Mouse (Mus musculus) testis, adult 2 months (tissue): Measurements from ENCODE around the gene Pnpla7. TPM values are rescaled to one million over a fixed set of nuclear protein-coding genes. Genes with fewer than 3 reads are reported as not detected.

Experiments used
- H3K27ac ChIP-seq: fragments of 200-500 bp; 2 replicates; pipeline ENCODE4 v1.5.1; 2012; ENCODE audit warnings: low read depth, low read length; ENCODE audit not compliant: control insufficient read depth, insufficient read depth
- H3K27me3 ChIP-seq: fragments of 200-500 bp; 2 replicates; pipeline ENCODE4 v1.6.1; 2012; ENCODE audit warnings: mild to moderate bottlenecking, low read length, moderate library complexity; ENCODE audit not compliant: control insufficient read depth, insufficient read depth
- H3K36me3 ChIP-seq: fragments of 200-500 bp; 2 replicates; pipeline ENCODE4 v1.6.1; 2012; ENCODE audit warnings: mild to moderate bottlenecking, low read length; ENCODE audit not compliant: control insufficient read depth, insufficient read depth
- H3K4me1 ChIP-seq: fragments of 200-500 bp; 2 replicates; pipeline ENCODE4 v1.6.1; 2012; ENCODE audit warnings: low read length; ENCODE audit not compliant: control insufficient read depth, insufficient read depth
- H3K4me3 ChIP-seq: fragments of 200-500 bp; 2 replicates; pipeline ENCODE4 v1.5.1; 2012; ENCODE audit warnings: low read depth, mild to moderate bottlenecking, low read length, moderate library complexity, mixed read lengths; ENCODE audit not compliant: control insufficient read depth
- CTCF ChIP-seq: fragments of 200-500 bp; IDR thresholded peaks from 2 replicates; pipeline ENCODE4 v1.5.1; 2012; ENCODE audit warnings: low read depth, mild to moderate bottlenecking, inconsistent platforms, low read length, moderate library complexity; ENCODE audit not compliant: control insufficient read depth, insufficient read depth, insufficient replicate concordance
- POLR2A ChIP-seq: fragments of 200-500 bp; IDR thresholded peaks from 2 replicates; pipeline ENCODE4 v1.6.1; 2012; ENCODE audit warnings: low read depth, mild to moderate bottlenecking, inconsistent platforms, low read length, moderate library complexity; ENCODE audit not compliant: control insufficient read depth
- polyA plus RNA-seq: library from polyadenylated mRNA; depleted of rRNA; stranded (reverse); fragments of >200 nt; gene quantifications from 2 replicates; pipeline ENCODE4 v1.2.3, GENCODE M21; 2012; rRNA removed

The Pnpla7 gene
- polyA plus RNA-seq, 1 experiment: 58.7 TPM

DNA sequence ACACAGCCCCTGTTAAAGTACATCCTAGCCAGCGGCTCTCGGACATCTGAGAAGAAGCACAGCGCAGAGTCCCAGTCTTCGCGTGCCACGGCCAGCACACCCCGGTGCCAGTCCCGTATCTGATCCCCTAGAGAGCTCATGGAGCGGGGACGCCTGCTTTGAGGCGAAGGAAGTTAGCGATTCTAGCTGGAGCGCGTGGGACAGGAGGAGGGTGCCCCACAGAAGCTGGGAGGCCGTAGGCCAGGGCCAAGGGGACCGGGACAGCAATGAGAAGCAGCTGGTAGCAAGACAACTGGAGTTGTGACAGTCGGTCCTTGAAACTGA, 118.9 kb downstream of the Pnpla7 start:
- Histone ChIP-seq H3K27me3 (no peaks in the 10 kb centered on the region), H3K4me3 (peak overlapping the region; percentile 0), H3K36me3 (no peaks in the 10 kb centered on the region), H3K27ac (no peak overlapping the region), H3K4me1 (peaks cover 6% of the 10 kb centered on the region)
- no peak for TF ChIP-seq POLR2A
- no peak for TF ChIP-seq CTCF

GRCm38 (mm10) chr2:25095109-25095850, 119.4 kb downstream of the Pnpla7 start, which contains the start of gene Noxa1:
Gene Noxa1 (minus strand): TSS chr2:25095149.
- no peak for TF ChIP-seq POLR2A
- TF ChIP-seq CTCF: peak; percentile 41; the same call in 1 of the 2 replicates
- no peaks in the 10 kb centered on the region for H3K27me3 ChIP-seq

DNA sequence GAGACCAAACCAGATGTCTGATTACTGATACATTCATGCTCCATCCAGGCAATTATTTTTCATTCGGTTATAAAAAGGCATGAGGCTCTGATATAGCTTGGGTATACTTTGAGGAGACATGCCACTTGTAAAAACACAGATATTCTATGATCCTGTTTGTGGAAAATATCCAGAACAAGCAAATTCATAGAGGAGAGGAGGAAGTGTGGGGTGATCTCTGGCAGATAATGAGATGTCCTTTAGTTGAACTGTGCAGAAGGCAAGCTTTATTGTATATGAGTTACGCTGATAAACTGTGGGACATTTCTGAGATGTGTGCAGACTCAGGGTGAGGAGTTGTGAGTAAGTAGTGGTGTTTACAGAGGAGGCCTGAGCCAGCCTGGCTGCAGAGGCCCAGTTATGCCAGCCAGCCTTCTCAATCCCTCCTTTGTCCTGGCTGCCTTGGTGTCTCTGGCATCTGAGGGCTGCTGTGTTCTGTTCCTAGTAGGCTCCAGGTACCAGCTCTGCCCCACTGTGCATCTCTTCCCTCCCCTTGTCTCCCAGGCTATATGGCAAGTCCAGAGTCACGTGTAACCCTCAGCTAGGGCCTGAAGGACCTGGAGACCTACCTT, 122.3 kb downstream of the Pnpla7 start:
- H3K4me3 ChIP-seq: no peak overlapping the region
- H3K27ac ChIP-seq: no peak overlapping the region
- TF ChIP-seq POLR2A: no peak
- peaks cover 6% of the 10 kb centered on the region for H3K4me1 ChIP-seq
- H3K27me3 ChIP-seq: no peaks in the 10 kb centered on the region
- no peaks in the 10 kb centered on the region for H3K36me3 ChIP-seq

More at GRCm38 (mm10) chr2:25095109-25095850, 119.4 kb downstream of the Pnpla7 start, which contains the start of gene Noxa1:
- Histone ChIP-seq H3K4me1 (peaks cover 6% of the 10 kb centered on the region), H3K4me3 (peak within 1 kb of the TSS; percentile 30), H3K36me3 (no peaks in the 10 kb centered on the region), H3K27ac (no peak within 1 kb of the TSS)

GRCm38 (mm10) chr2:25098956-25099355, 123.1 kb downstream of the Pnpla7 start:
- H3K4me1 ChIP-seq: peaks cover 6% of the 10 kb centered on the region
- H3K4me3 ChIP-seq: no peak overlapping the region
- H3K27me3 ChIP-seq: no peaks in the 10 kb centered on the region
- no peaks in the 10 kb centered on the region for H3K36me3 ChIP-seq
- TF ChIP-seq CTCF (peak; percentile 43; the same call in 1 of the 2 replicates), POLR2A (no peak)
- no peak overlapping the region for H3K27ac ChIP-seq

DNA sequence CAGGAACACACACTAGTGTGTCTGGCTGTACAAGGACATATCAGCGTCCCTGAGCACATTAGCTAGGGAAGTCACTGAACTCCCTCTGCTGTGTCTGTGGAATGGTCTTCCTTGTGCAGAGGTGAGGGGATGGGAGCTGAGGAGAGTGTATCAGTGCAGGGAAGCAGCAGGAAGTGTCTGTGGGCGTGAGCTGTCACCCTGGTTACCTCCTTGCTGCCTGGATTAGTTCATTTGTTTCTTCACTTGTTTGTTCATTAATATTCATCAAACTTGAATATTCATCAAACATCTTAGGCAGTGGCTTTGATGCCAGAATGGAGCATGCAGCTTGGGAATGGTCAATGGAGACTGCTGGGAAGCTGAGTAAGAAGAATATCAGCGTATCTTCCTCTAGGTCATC, 123.9 kb downstream of the Pnpla7 start:
- no peak overlapping the region for H3K4me3 ChIP-seq
- no peak overlapping the region for H3K27ac ChIP-seq
- no peaks in the 10 kb centered on the region for H3K27me3 ChIP-seq
- peaks cover 5% of the 10 kb centered on the region for H3K4me1 ChIP-seq
- H3K36me3 ChIP-seq: no peaks in the 10 kb centered on the region
- no peak for TF ChIP-seq POLR2A
- TF ChIP-seq CTCF: no peak

Other genes starting within 250 kb of the Pnpla7 start
- 3.6 and 3.8 TPM in 2 replicates for gene Cacna1b, start 212.9 kb upstream of the Pnpla7 start, polyA plus RNA-seq
- gene Ehmt1, start 56.4 kb upstream of the Pnpla7 start, polyA plus RNA-seq: 11.0 and 13.2 TPM in 2 replicates
- 13.8 TPM in 2 replicates for gene Arrdc1, start 40.8 kb upstream of the Pnpla7 start, polyA plus RNA-seq
- 35.8 and 37.9 TPM in 2 replicates for gene Zmynd19, start 26.2 kb upstream of the Pnpla7 start, polyA plus RNA-seq
- gene Dph7, start 13.6 kb upstream of the Pnpla7 start, polyA plus RNA-seq: 10.6 and 11.7 TPM in 2 replicates
- gene Mrpl41, start 935 bp upstream of the Pnpla7 start, polyA plus RNA-seq: 41.0 and 45.1 TPM in 2 replicates
- gene Nsmf, start 78.3 kb downstream of the Pnpla7 start, polyA plus RNA-seq: 69.1 and 78.2 TPM in 2 replicates
- gene Entpd8, start 104.3 kb downstream of the Pnpla7 start, polyA plus RNA-seq: 0.48 TPM in 2 replicates
- 0.14 and 0.25 TPM in 2 replicates for gene Noxa1, start 119.1 kb downstream of the Pnpla7 start, polyA plus RNA-seq
- gene Nrarp, start 204.7 kb downstream of the Pnpla7 start, polyA plus RNA-seq: 3.8 and 4.0 TPM in 2 replicates
- 0.98 and 1.3 TPM in 2 replicates for gene Tor4a, start 220.9 kb downstream of the Pnpla7 start, polyA plus RNA-seq
- gene Nelfb, start 235.5 kb downstream of the Pnpla7 start, polyA plus RNA-seq: 20.7 and 24.9 TPM in 2 replicates
- gene Stpg3, start 238.6 kb downstream of the Pnpla7 start, polyA plus RNA-seq: 244 and 247 TPM in 2 replicates
- gene Fam166a, start 242.7 kb downstream of the Pnpla7 start, polyA plus RNA-seq: 552 and 576 TPM in 2 replicates
- gene Tubb4b, start 248.7 kb downstream of the Pnpla7 start, polyA plus RNA-seq: 2,564 and 2,638 TPM in 2 replicates